Mouse (Mus musculus) lung, postnatal 0 days (tissue): ENCODE measurements around the gene Rps6ka2. TPM values are rescaled to one million over a fixed set of nuclear protein-coding genes. Genes with fewer than 3 reads are reported as not detected.

Experiments used
- ATAC-seq: fragments of 200-750 bp; cut with Nextera tagmentation; 2 replicates; pipeline ENCODE4 v1.8.0; 2017; ENCODE audit warnings: moderate library complexity
- DNase-seq: peaks from one replicate; pipeline ENCODE4 v3.0.0-alpha.2; 2016; ENCODE audit warnings: low spot score
- H3K27ac ChIP-seq: fragments of 300-500 bp; sonication (generic); 2 replicates; pipeline ENCODE4 v1.5.1; 2014; ENCODE audit warnings: antibody characterized with exemption, mild to moderate bottlenecking, low read length, mixed read lengths
- H3K27me3 ChIP-seq: fragments of 300-500 bp; sonication (generic); replicated peaks from 2 replicates; pipeline ENCODE4 v1.6.1; 2014; ENCODE audit warnings: low read length, mixed read lengths; ENCODE audit not compliant: insufficient read depth
- H3K36me3 ChIP-seq: fragments of 300-500 bp; sonication (generic); 2 replicates; pipeline ENCODE4 v1.6.1; 2014; ENCODE audit warnings: low read length, mixed read lengths; ENCODE audit not compliant: insufficient read depth
- H3K4me1 ChIP-seq: fragments of 300-500 bp; sonication (generic); 2 replicates; pipeline ENCODE4 v1.6.1; 2014; ENCODE audit warnings: antibody characterized with exemption, low read depth, low read length, mixed read lengths; ENCODE audit not compliant: insufficient read depth
- H3K4me2 ChIP-seq: fragments of 300-500 bp; sonication (generic); replicated peaks from 2 replicates; pipeline ENCODE4 v1.6.1; 2014; ENCODE audit warnings: low read depth, mild to moderate bottlenecking, low read length, moderate library complexity, mixed read lengths
- H3K4me3 ChIP-seq: fragments of 300-500 bp; sonication (generic); 2 replicates; pipeline ENCODE4 v1.5.1; 2014; ENCODE audit warnings: low read depth, low read length
- H3K9ac ChIP-seq: fragments of 300-500 bp; sonication (generic); replicated peaks from 2 replicates; pipeline ENCODE4 v1.6.1; 2014; ENCODE audit warnings: low read depth, mild to moderate bottlenecking
- H3K9me3 ChIP-seq: fragments of 300-500 bp; sonication (generic); 2 replicates; pipeline ENCODE4 v1.6.1; 2016; ENCODE audit warnings: low read length, mixed read lengths
- CTCF ChIP-seq: IDR thresholded peaks from 2 replicates; pipeline ENCODE4 v1.5.1; 2016; ENCODE audit warnings: antibody characterized with exemption, mild to moderate bottlenecking
- EP300 ChIP-seq: IDR thresholded peaks from 2 replicates; pipeline ENCODE4 v1.6.1; 2016; ENCODE audit warnings: antibody characterized with exemption, mild to moderate bottlenecking, control low read depth
- WGBS: fragments of 180-500 bp; shearing (Covaris S2); extraction: QIAGEN DNeasy Blood & Tissue Kit; methylation state at CpG from one replicate; pipeline ENCODE4 v1.1.7; 2014; 5-methylcytosine and 5-hydroxymethylcytosine counted together
- polyA plus RNA-seq: library from polyadenylated mRNA; unstranded; fragments of >200 nt; fragmentation: Nextera tagmentation; extraction: Ambion mirVana; gene quantifications from 2 replicates; pipeline ENCODE4 v1.2.1, GENCODE M21; 2015

The Rps6ka2 gene
- polyA plus RNA-seq, 1 experiment from 2014 or later: 7.1 TPM

GRCm38 (mm10) chr17:7214061-7214460, 44.1 kb downstream of the Rps6ka2 start:
- no peak for TF ChIP-seq CTCF
- no peak for TF ChIP-seq EP300
- no peaks in the 10 kb centered on the region for H3K27me3 ChIP-seq
- no peaks in the 10 kb centered on the region for H3K9me3 ChIP-seq
- no peak overlapping the region for H3K9ac ChIP-seq
- no peak overlapping the region for H3K27ac ChIP-seq
- H3K4me2 ChIP-seq: no peak overlapping the region
- ATAC-seq (no peak), DNase-seq (no peak)
- no peak overlapping the region for H3K4me3 ChIP-seq
- H3K4me1 ChIP-seq: peaks cover 3% of the 10 kb centered on the region; the same call in 1 of the 2 replicates
- WGBS: 93% methylated on average over 3 of the region's 3 CpGs
- H3K36me3 ChIP-seq: no peaks in the 10 kb centered on the region

- TF ChIP-seq CTCF: peak; percentile 15
- no peak for TF ChIP-seq EP300
- Histone ChIP-seq H3K27ac (no peak overlapping the region), H3K4me1 (peaks cover 9% of the 10 kb centered on the region; the same call in 1 of the 2 replicates), H3K27me3 (no peaks in the 10 kb centered on the region), H3K36me3 (no peaks in the 10 kb centered on the region), H3K9me3 (no peaks in the 10 kb centered on the region), H3K9ac (no peak overlapping the region), H3K4me3 (no peak overlapping the region), H3K4me2 (no peak overlapping the region)
- ATAC-seq (no peak), DNase-seq (no peak)
- 62% methylated on average over 11 of the region's 11 CpGs for WGBS
These were observed 47.9 kb downstream of the Rps6ka2 start for GRCm38 (mm10) chr17:7217791-7218329.

DNA sequence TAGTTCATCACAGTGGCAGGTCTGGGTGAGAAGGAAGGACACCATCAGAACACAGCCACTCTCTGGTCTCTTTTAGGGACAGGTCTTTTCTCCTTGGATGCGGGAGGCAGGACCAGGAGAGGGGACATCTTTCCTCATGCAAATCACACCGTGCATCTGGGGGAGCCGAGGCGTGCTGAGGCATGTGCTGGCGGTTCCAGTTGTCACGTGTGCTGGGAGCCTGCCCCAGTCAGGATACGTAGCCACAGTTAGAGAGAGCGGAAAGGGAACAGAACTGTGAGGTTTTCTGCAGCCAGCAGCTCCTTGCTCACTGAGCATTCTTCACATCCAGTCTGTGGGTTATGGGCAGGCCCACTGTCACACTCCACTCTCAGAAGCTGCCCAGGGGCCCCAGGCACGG, 48.5 kb downstream of the Rps6ka2 start:
- no peak overlapping the region for H3K27ac ChIP-seq
- no peaks in the 10 kb centered on the region for H3K27me3 ChIP-seq
- no peak overlapping the region for H3K9ac ChIP-seq
- H3K4me2 ChIP-seq: no peak overlapping the region
- H3K36me3 ChIP-seq: no peaks in the 10 kb centered on the region
- 85% methylated on average over 9 of the region's 9 CpGs for WGBS
- ATAC-seq (no peak), DNase-seq (no peak)
- TF ChIP-seq CTCF (no peak), EP300 (no peak)
- H3K4me3 ChIP-seq: no peak overlapping the region
- H3K9me3 ChIP-seq: no peaks in the 10 kb centered on the region
- H3K4me1 ChIP-seq: peaks cover 9% of the 10 kb centered on the region; the same call in 1 of the 2 replicates

DNA sequence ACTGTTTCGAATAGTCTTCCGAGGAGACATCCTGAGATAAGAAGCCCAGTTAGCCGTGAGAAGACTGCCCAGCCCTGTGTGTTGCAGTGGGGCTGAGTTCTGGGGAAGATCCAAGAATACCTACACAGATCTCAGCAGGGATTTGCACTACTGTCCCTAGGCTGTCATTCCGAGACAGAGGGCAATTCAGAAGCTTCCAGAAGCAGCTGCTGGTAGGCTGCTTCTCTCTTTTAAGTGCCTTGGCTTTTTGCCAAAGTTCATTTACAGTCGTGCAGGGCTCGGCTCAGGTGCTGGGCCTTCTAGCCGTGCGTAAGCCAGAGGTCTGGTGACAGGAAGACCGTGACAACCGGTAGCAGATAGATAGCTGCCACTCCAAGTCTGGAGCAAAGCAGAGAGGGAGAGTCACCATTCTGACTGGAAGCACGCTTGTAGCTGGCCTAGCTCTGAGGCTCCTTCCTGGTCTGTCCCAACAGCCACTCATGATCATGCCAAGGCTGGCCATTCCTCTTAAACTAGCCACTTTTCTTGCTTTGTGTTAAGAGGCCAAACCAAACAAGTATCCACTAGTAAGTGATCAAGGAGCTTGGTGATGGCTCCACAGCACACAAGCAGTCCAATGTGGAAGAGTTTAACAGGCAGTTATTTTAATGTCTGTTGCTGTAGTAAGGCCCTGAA, 49.3 kb downstream of the Rps6ka2 start:
- H3K4me1 ChIP-seq: peaks cover 9% of the 10 kb centered on the region; the same call in 1 of the 2 replicates
- H3K27ac ChIP-seq: 0 out of 2 replicates have a peak overlapping the region, but pooled peaks have one; percentile 14
- TF ChIP-seq CTCF (no peak), EP300 (no peak)
- no peaks in the 10 kb centered on the region for H3K9me3 ChIP-seq
- peak; percentile 71 for ATAC-seq
- no peak overlapping the region for H3K4me2 ChIP-seq
- no peaks in the 10 kb centered on the region for H3K27me3 ChIP-seq
- H3K36me3 ChIP-seq: no peaks in the 10 kb centered on the region
- 22% methylated on average over 11 of the region's 11 CpGs for WGBS
- no peak overlapping the region for H3K9ac ChIP-seq
- DNase-seq: peak; percentile 63
- no peak overlapping the region for H3K4me3 ChIP-seq

- Histone ChIP-seq H3K4me2 (no peak overlapping the region), H3K4me1 (peaks cover 9% of the 10 kb centered on the region; the same call in 1 of the 2 replicates), H3K9ac (no peak overlapping the region), H3K9me3 (no peaks in the 10 kb centered on the region), H3K27ac (no peak overlapping the region), H3K4me3 (no peak overlapping the region), H3K27me3 (no peaks in the 10 kb centered on the region), H3K36me3 (no peaks in the 10 kb centered on the region)
- no peak for ATAC-seq
- DNase-seq: no peak
- no peak for TF ChIP-seq EP300
- TF ChIP-seq CTCF: no peak
- WGBS: 69% methylated on average over 4 of the region's 4 CpGs
These were observed 51.4 kb downstream of the Rps6ka2 start for GRCm38 (mm10) chr17:7221310-7221709.

DNA sequence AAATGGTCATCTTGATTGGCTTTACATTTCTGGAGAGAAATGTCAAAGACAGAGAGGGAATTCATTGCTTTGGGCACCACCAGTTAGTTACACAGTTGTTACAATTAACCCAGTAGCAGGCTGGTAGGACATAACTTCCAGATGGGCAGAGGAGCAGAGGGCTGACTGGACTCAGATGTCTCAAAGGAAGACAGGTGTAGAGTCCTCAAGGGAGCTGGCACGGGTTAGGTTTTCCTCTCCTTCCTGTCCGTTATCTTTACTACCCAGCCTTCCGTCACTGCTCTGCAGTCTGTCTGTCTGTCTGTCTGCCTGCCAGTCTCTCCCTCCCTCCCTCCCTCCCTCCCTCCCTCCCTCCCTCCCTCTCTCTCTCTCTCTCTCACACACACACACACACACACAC, 52.3 kb downstream of the Rps6ka2 start:
- Histone ChIP-seq H3K36me3 (no peaks in the 10 kb centered on the region), H3K4me1 (peaks cover 9% of the 10 kb centered on the region; the same call in 1 of the 2 replicates), H3K4me2 (no peak overlapping the region), H3K9me3 (no peaks in the 10 kb centered on the region), H3K27ac (no peak overlapping the region), H3K27me3 (no peaks in the 10 kb centered on the region), H3K4me3 (no peak overlapping the region), H3K9ac (no peak overlapping the region)
- WGBS: 68% methylated on average over 3 of the region's 3 CpGs
- no peak for ATAC-seq
- DNase-seq: no peak
- TF ChIP-seq CTCF (no peak), EP300 (no peak)
